8 mouse cellular contexts compared by ENCODE assay signal in genomic region chr6:23840001-23840400, GRCm38 (mm10). TPM values are rescaled to one million over a fixed set of nuclear protein-coding genes. Genes with fewer than 3 reads are reported as not detected.
DNase-seq lines count a peak whose midpoint lies in the region; ATAC-seq lines count a peak whose summit lies in the region.

No protein-coding gene starts in this region.

- no peak for ATAC-seq in embryonic facial prominence, embryonic 13.5 days (ENCODE audit: insufficient number of reproducible peaks, insufficient read depth, low FRiP score, low TSS enrichment, low read depth)
- no peak; the same call in 1 of the 2 replicates for ATAC-seq in hindbrain, embryonic 15.5 days (ENCODE audit: low FRiP score, low read depth)
- ATAC-seq in liver, embryonic 13.5 days (ENCODE audit: low read depth): no peak
- peak; percentile 40; the same call in 1 of the 2 replicates for ATAC-seq in neural tube, embryonic 15.5 days (ENCODE audit: low FRiP score)

- H3K4me2 ChIP-seq in embryonic facial prominence, embryonic 13.5 days: peak overlapping the region; percentile 67
- peak overlapping the region; percentile 93 for H3K4me2 ChIP-seq in hindbrain, embryonic 15.5 days
- H3K4me2 ChIP-seq in liver, embryonic 13.5 days: peak overlapping the region; percentile 64
- peak overlapping the region; percentile 97 for H3K4me2 ChIP-seq in neural tube, embryonic 15.5 days

- no peaks in the 10 kb centered on the region for H3K36me3 ChIP-seq in embryonic facial prominence, embryonic 13.5 days
- H3K36me3 ChIP-seq in hindbrain, embryonic 15.5 days: no peaks in the 10 kb centered on the region
- no peaks in the 10 kb centered on the region for H3K36me3 ChIP-seq in liver, embryonic 13.5 days
- H3K36me3 ChIP-seq in neural tube, embryonic 15.5 days: no peaks in the 10 kb centered on the region

- peaks cover 5% of the 10 kb centered on the region; the same call in 1 of the 2 replicates for H3K4me1 ChIP-seq in embryonic facial prominence, embryonic 13.5 days
- H3K4me1 ChIP-seq in hindbrain, embryonic 15.5 days (replicated peaks): peaks cover 19% of the 10 kb centered on the region
- H3K4me1 ChIP-seq in liver, embryonic 13.5 days (replicated peaks): no peaks in the 10 kb centered on the region
- peaks cover 17% of the 10 kb centered on the region for H3K4me1 ChIP-seq in neural tube, embryonic 15.5 days

- H3K4me3 ChIP-seq in embryonic facial prominence, embryonic 13.5 days: peak overlapping the region; percentile 56
- peak overlapping the region; percentile 81 for H3K4me3 ChIP-seq in hindbrain, embryonic 15.5 days
- H3K4me3 ChIP-seq in liver, embryonic 13.5 days (replicated peaks): peak overlapping the region; percentile 58
- peak overlapping the region; percentile 63 for H3K4me3 ChIP-seq in neural tube, embryonic 15.5 days (replicated peaks)

- under 1% methylated on average over 15 of the region's 15 CpGs for WGBS in embryonic facial prominence, embryonic 13.5 days
- WGBS in hindbrain, embryonic 15.5 days: 1% methylated on average over 15 of the region's 15 CpGs
- WGBS in liver, embryonic 13.5 days (ENCODE audit: insufficient replicate concordance): 2% methylated on average over 15 of the region's 15 CpGs
- WGBS in neural tube, embryonic 15.5 days: under 1% methylated on average over 15 of the region's 15 CpGs

- no peaks in the 10 kb centered on the region for H3K9me3 ChIP-seq in embryonic facial prominence, embryonic 13.5 days
- H3K9me3 ChIP-seq in hindbrain, embryonic 15.5 days: no peaks in the 10 kb centered on the region
- H3K9me3 ChIP-seq in liver, embryonic 13.5 days (replicated peaks): no peaks in the 10 kb centered on the region
- no peaks in the 10 kb centered on the region for H3K9me3 ChIP-seq in neural tube, embryonic 15.5 days (replicated peaks)

- DNase-seq in urinary bladder, postnatal 14 days (ENCODE audit: low spot score): peak; percentile 23
- no peak for DNase-seq in urinary bladder, postnatal 10 days (ENCODE audit: low spot score)
- no peak for DNase-seq in liver, embryonic 13.5 days
- no peak for DNase-seq in layer of hippocampus, adult 11-12 months (ENCODE audit: low spot score)
- no peak for DNase-seq in frontal cortex, adult 2 months (ENCODE audit: extremely low spot score in 1 of 2, low spot score in 1 of 2)

- H3K27ac ChIP-seq in embryonic facial prominence, embryonic 13.5 days: no peak overlapping the region
- no peak overlapping the region; the same call in 1 of the 2 replicates for H3K27ac ChIP-seq in hindbrain, embryonic 15.5 days (replicated peaks)
- no peak overlapping the region for H3K27ac ChIP-seq in liver, embryonic 13.5 days
- 0 out of 2 replicates have a peak overlapping the region, but pooled peaks have one; percentile 37 for H3K27ac ChIP-seq in neural tube, embryonic 15.5 days (replicated peaks)

- H3K9ac ChIP-seq in embryonic facial prominence, embryonic 13.5 days: no peak overlapping the region
- peak overlapping the region; percentile 72; the same call in 1 of the 2 replicates for H3K9ac ChIP-seq in hindbrain, embryonic 15.5 days
- no peak overlapping the region for H3K9ac ChIP-seq in liver, embryonic 13.5 days
- peak overlapping the region; percentile 44; the same call in 1 of the 2 replicates for H3K9ac ChIP-seq in neural tube, embryonic 15.5 days (replicated peaks)

- H3K27me3 ChIP-seq in embryonic facial prominence, embryonic 13.5 days: peaks cover 49% of the 10 kb centered on the region
- peaks cover 26% of the 10 kb centered on the region; the same call in 1 of the 2 replicates for H3K27me3 ChIP-seq in hindbrain, embryonic 15.5 days
- peaks cover 40% of the 10 kb centered on the region for H3K27me3 ChIP-seq in liver, embryonic 13.5 days
- peaks cover 21% of the 10 kb centered on the region for H3K27me3 ChIP-seq in neural tube, embryonic 15.5 days (replicated peaks)

RNA-seq across cellular contexts. Expression of gene Cadps2, which starts 0.8 kb away (rescaled TPM):
- 3.5 and 4.7 TPM in 2 replicates for polyA plus RNA-seq in embryonic facial prominence, embryonic 13.5 days (2015; fragmentation: Nextera tagmentation; extraction: Ambion mirVana)
- polyA plus RNA-seq in hindbrain, embryonic 15.5 days (2015; fragmentation: Nextera tagmentation; extraction: Ambion mirVana): 12.9 and 13.9 TPM in 2 replicates
- 0.08 and 0.10 TPM in 2 replicates for polyA plus RNA-seq in liver, embryonic 13.5 days (2015; fragmentation: Nextera tagmentation; extraction: Ambion mirVana)
- polyA plus RNA-seq in neural tube, embryonic 15.5 days (2015; fragmentation: Nextera tagmentation; extraction: Ambion mirVana): 9.5 and 10.7 TPM in 2 replicates
- polyA plus RNA-seq in frontal cortex, adult 2 months (2012; rRNA removed): 25.8 and 29.4 TPM in 2 replicates

Comparison
In these comparisons a context has a peak if more than half of its experiments do, and no peak if none do; other contexts are left out.
1. H3K9ac ChIP-seq: peak in hindbrain, embryonic 15.5 days (single experiment) and neural tube, embryonic 15.5 days (single experiment); none in embryonic facial prominence, embryonic 13.5 days (single experiment) and liver, embryonic 13.5 days (single experiment).
2. Peak in every context shown above with its lines, with median percentiles within 50 percentile points of each other: H3K4me2 ChIP-seq and H3K4me3 ChIP-seq.